Mouse (Mus musculus): ENCODE data around the gene Msmp.
"Not testable (repeated sequence)": the region's sequence is repeated elsewhere in the genome, so short reads cannot be mapped to it uniquely, and the experiment has no call there.

The Msmp gene

DNA sequence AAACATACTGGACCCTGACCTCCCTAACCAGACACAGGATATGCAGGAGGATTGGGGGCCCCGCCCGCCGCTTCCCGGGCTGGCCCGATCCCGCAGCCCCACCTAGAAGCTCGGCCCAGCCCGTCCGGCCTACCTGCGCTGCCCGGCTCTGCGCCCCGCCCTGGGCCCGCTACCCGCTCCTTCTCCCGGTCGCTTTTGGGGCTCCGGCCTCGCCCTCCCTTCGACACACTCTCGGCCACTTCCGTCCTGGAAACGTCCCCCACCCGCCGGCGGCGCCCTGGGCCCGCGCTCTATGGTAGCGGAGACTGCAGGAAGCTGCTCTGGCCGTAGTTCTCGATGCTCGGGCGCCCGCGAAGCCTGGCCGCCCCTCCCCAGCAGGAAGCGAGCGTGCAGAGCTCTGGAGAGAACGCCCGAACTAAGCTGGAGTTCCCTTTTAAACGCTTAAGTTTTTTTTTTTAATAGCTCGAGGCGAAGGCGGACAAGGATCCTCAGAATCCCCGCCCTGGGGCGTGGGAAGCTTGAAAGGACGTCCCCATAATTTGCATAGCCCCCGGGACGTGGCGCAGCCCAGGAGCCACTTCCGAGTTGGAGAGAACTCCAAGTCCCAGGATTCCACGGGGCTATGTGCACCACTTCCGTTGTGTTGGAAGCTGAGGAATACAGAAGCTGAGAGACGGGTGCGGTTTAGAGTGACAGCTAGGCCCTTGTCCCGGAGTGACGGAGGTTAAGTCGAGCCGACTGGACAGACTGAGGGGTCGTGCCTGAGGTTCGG lies 22.1 kb downstream of the Msmp start, which contains the start of the genes Creb3 and Tln1:
Gene Creb3 (plus strand): TSS at position 336 of the 772 bp plus-strand sequence.
Gene Tln1 (minus strand): TSS at position 695 of the 772 bp plus-strand sequence.
- DNase-seq (ENCODE audit: low spot score in 2 of 2) = peak; percentile 93

DNA sequence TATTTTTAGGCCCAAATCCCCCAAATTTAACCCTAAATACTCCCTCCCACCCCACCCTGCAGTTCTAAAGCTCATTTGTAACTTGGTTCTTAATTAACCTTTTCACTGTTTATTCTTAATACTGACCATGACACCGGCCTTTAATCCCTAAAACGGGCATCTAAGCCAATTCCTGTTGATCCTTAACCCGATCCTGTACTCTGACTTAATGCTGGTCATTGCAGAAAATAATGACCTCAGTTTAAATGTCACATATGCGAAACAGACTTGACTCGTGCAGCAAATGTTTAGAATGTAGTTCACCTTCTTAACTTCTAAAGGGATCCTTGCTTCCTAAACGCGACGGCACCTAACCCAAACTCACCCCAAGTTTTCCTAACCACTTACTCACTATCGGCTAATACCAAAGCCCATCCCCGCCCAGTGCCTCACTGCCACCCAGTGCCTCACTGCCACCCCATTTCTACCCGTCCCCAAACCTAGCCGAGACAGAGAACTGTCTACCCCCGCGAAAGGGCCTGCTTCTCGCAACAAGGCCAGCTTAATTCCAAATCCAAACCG lies 22.8 kb downstream of the Msmp start:
- DNase-seq (ENCODE audit: low spot score in 2 of 2) = no peak

GRCm38 (mm10) chr4:43560976-43561375 lies 23.3 kb downstream of the Msmp start:
- DNase-seq (ENCODE audit: low spot score in 2 of 2) = no peak

GRCm38 (mm10) chr4:43560243-43560611 lies 24.1 kb downstream of the Msmp start:
- peak; percentile 37 to 69 for DNase-seq (ENCODE audit: low spot score in 2 of 2)

- no peak for DNase-seq (ENCODE audit: low spot score in 2 of 2)
Observed at GRCm38 (mm10) chr4:43559519-43560242, 24.6 kb downstream of the Msmp start.

- peak in 1 of 2 experiments; percentile 35 for DNase-seq (ENCODE audit: low spot score in 2 of 2)
Observed at GRCm38 (mm10) chr4:43558631-43559356, 25.5 kb downstream of the Msmp start.

GRCm38 (mm10) chr4:43558028-43558630 lies 26.2 kb downstream of the Msmp start:
- no peak for DNase-seq (ENCODE audit: low spot score in 2 of 2)

DNA sequence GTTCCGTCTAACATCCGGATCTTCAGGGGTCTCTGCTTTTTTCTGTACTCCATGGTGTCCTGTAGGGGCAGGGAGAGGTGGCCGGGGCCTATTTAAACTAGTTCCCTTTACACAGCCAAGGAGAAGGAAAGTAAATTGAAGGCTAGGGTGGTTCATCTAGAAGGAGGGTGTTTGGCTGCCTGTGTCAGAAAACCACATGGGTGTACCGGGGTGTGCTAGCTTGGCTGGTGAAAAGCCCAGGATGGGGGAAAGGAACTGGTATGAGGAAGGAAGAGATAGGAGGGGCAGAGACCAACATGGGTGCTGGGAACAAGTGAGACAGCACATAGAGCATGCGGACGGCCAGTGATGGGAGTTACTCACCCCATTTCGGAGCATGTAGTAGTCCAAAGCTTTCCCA lies 28.4 kb downstream of the Msmp start:
- no peak for DNase-seq (ENCODE audit: low spot score in 2 of 2)

DNA sequence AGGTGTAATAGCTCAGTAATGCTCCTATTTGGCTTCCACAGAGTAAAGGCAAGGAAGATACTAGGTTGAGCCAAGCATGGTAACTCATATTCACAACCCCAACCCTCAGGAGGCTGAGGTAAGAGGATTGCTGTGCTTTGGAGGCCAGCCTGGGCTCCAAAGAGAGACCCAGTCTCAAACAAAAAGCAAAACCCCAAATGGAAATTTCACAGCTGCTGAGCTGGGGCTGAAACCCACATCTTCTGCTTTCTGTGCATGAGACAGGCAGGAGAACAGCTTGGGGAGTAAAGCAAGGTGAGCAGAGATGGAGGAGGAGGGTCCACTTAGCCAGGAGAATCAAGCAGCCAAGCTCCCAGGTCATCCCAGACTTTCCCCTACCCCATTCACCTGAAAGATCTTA lies 30.4 kb downstream of the Msmp start:
- no peak for DNase-seq (ENCODE audit: low spot score in 2 of 2)

- no peak for DNase-seq (ENCODE audit: low spot score in 2 of 2)
Observed at GRCm38 (mm10) chr4:43552437-43552836, 31.9 kb downstream of the Msmp start.

DNA sequence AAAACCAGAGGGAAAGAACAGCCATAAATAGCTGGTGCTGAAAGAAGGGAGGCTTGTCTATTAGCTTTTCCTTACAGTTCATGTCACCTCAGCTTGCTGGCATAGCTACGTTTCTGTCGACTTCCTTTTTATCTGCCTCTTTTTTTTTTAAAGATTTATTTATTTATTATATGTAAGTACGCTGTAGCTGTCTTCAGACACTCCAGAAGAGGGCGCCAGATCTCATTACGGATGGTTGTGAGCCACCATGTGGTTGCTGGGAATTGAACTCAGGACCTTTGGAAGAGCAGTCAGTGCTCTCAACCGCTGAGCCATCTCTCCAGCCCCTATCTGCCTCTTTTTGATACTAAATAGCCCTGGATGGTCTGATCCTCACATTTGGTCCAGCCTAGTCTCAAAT lies 32.4 kb downstream of the Msmp start:
- DNase-seq (ENCODE audit: low spot score in 2 of 2) = not testable (repeated sequence)

DNA sequence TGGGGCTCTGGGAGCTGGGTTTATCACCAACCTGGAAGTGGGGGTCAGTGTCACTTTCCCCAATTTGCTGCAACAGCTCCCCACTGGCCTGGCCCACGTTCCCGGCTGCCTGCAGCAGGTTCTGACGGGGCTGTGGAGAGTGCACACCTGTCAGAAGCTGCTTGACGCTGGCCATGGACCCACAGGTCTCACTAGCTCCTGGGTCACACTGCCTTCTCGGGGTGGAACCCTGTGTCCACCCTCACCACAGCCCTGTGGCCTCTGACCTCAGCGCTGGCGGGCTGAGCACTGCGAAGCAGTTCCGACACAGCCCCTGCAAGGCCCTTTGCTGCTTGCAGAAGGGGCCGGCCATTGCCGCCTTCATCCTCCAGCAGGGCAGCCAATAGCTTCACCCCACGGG lies 35.2 kb downstream of the Msmp start:
- no peak for DNase-seq (ENCODE audit: low spot score in 2 of 2)

DNA sequence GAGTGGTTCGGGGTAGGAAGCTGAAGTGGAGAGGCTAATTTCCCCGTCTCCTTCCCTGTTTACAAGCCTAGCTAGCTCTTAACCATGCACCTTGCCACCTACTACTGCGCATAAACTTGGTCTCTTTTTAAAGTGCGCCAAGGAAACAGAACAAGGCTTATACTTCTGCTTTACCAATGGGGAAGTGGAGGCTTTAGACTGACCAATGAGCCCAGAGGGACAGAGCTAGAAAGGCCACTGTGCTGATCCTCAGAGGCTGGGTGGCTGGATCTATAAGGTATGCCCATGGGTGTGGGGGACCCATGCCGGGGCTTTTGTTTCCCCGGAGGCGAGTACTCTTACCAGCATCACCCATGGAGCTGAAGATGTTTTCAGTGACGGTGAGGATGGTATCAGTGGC lies 37.1 kb downstream of the Msmp start:
- DNase-seq (ENCODE audit: low spot score in 2 of 2) = no peak

DNA sequence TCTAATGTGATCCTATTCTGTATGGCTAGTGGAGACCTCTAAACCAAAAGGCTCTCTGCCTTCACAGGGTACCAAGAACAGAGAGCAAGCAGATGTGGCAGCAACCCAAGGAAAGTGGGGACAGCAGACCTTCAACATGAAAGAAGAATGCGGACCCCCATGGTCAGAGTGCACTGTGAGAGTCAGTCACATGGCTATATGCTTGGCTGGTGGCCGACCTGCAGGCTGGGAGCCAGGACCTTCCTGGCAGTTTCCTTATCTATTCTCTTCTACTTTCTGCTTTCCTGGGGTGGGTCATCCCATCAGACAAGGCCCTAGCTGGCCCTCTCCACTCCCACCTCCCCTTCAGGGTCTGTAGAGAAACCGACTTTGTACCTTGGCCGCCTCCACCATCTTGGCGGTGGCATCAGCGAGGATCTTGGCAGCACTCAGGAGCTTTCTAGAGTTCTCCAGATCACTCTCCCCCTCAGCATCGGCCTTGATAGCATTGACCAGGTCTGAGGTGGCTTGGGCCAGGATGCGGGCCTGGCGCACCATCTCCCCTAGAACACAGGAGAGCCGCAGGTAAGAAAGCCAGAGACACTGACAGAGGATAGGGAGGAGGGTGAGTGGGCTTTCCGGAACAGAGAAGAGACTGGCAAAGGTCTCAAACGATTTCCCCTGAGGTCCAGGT lies 37.8 kb downstream of the Msmp start:
- no peak for DNase-seq (ENCODE audit: low spot score in 2 of 2)

GRCm38 (mm10) chr4:43542044-43542443 lies 42.2 kb downstream of the Msmp start:
- DNase-seq (ENCODE audit: low spot score in 2 of 2) = no peak

- DNase-seq (ENCODE audit: low spot score in 2 of 2) = no peak
Observed at GRCm38 (mm10) chr4:43536031-43536430, 48.3 kb downstream of the Msmp start.

DNA sequence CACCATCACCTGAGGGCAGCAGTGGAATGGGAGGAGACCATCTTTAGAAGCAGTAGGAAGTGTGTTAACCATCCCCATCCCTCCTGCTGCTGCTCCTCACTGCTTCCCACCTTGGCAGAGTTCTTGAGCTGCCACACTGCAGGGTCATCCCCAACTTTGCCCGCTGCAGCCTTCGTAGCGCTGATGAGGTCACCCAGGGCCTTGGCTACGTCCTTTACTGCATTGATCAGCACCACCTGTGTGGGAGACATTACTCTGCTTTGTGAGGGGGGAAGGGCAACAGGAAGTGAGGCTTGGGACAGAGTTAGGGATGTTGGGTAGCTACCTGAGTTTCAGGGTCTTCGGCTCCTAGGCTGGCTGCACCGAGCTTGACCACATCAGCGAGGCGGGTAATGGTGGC lies 48.7 kb downstream of the Msmp start:
- no peak for DNase-seq (ENCODE audit: low spot score in 2 of 2)

GRCm38 (mm10) chr4:43533270-43533669 lies 51.0 kb downstream of the Msmp start:
- DNase-seq (ENCODE audit: low spot score in 2 of 2) = no peak

Measured in frontal cortex, postnatal 10 days (tissue).